Mouse (Mus musculus): ENCODE measurements around the gene Krba1.

Gene Krba1

DNA sequence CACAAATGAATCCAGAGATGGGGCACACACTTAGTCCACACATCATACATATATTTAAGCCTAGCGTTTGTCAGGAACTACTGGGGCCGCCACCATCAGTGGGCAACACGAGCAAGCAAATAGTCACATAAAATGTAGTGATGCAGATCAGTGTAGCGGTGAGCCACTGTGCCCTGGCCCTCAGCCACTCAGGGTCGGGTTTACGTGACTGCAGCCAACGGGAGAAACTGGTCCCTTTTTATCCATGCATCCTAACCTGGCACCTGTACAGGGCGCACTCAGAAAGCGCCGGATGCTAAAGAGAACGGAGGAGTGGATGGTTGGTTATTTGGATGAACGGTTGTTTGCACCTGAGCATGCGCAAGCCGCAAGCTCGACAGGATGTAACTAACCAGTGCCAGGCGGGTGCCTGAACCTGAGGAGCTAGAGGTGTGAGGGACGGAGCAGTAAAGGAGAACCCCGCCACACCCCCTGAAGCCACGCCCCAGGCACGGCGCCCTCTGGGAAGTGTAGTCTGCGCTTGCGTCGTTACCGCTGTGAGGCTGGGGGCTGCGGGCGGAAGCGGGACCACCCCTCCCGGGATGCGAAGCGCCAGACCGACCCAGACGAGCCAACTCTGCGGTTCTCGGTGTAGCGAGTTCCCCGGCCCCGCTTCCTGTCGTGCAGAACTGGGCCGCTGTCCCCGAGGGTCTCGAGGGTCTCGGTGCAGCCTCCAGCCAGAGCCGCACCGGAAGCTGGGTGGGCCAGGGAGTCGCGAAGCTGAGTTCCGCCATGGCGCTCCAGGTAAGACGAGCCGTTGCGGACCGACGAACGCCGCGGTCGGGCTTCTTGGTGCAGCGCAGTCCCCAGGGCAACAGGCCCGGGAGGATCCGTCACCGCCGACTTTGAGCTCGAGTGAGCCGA, at the start of gene Krba1:
Gene Krba1 (plus strand): TSS at position 482 of the 903 bp plus-strand sequence.
- in situ Hi-C loops (cut with MboI; ENCODE audit: low sequenced_read_pairs), result no loop called here

DNA sequence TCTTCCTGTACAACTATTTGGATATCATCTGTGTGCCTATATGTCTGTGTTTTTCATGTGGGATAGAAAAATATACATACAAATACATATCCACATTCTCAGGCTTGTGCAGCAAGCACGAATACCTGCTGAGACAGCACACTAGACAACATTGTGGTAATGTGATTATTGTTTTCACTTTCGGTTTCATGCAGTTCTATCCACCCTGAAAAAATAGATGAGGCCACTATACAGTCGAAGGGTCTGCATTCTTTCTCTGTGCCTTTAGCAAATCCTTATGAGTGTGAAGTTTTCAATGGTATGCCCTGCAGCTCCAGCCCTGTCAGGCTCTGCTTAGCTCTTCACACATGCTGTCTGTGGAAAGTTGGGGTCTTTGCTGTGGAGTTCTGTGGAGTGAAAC, 36.5 kb upstream of the Krba1 start:
- in situ Hi-C loops (cut with MboI; ENCODE audit: low sequenced_read_pairs), result no loop called here

DNA sequence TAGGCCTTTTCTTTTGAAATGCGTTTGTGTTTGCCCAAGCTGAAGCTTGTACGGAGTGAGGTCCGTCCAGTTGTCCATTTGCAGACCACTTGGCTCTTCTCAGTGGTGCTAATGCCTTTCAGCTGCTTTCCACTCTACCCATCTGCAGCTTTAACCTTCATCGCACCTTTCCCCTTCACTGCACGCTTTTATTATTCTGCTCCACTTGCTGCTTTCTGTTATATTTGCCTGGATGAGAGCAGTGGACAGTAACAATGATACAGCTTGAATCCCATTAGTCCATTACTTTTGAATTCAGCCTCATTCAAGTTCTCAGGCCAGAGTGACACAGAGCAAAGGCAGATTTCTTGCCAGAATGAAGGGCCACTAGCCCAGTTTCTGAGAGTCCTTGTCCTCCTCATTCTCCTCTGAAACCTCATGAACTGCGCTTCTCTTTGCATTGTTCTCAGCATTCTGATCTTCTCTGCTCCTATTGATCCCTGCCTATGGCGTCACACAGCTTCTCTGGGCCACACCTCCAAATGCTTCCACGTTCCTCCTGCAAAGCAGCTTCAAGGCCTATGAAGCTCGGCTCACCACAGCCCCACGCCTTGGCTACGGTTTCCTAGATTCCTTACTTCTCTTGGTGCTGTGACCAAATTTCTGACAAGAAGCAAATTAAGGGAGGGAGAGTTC, 28.9 kb upstream of the Krba1 start:
- in situ Hi-C loops (cut with MboI; ENCODE audit: low sequenced_read_pairs), result no loop called here

DNA sequence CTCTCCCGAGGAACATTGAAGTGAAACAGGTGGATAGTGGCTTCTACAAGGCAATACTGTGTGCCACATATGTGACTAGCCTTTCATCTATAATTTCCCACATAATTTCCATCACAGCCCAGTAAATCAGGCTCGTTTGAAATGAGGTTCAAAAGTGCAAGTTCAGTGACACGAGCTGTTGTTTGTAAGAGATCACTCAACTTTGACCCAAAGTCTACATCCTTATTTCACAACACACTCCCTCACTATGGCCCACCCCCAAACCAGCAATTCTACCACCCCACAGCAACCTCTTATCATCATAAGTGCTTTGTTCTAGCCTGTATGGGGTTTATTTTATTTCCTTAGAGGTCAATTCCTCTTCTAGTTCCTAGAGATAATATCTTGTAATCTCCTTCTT, 7.2 kb upstream of the Krba1 start:
- in situ Hi-C loops (cut with MboI; ENCODE audit: low sequenced_read_pairs), result no loop called here

DNA sequence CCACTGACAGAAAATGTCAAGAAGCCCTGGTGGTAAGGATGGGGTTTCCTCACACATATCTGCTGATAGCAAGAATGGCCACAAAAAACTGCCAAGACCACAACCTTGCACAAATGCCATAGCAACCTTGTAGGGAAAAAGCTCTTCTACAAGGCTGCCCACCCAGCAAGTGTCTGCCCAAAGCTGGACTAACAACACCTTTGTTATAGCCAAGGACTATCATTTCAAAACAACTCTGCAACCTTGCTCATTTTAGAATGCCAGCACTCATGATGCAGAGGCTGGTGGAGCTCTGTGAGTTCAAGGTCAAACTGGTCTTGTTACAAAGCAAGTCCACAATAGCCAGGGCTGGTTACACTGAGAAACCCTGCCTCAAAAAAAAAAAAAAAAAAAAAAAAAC, 1.6 kb upstream of the Krba1 start:
- in situ Hi-C loops (cut with MboI; ENCODE audit: low sequenced_read_pairs), result no loop called here

DNA sequence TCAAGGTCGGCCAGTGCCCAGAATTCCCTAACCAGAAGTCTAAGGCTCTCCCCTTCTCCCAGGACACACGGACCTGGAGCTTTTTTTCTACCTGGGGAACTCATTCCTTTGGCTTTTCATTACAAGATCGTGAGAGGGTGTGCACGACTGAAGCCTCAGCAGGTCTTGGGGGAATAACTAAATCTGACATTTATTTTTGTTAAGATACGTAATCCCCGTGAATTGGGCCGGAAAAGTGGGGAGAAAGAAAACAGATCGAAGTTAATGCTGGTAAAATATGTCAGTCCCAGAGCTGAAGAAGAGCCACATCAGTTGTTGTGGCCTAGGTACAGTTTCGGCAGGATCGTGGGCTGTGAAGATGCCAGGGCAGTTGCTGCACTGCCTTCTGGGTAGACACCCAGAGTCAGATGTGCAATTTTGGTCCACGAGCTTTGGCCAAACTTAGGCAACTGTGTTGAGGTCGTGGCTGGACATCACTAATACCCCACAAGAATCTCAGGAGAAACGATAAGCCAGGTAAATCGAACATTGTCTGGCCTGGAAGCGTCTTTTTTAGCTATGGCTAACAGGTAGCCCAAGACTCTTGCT, 716 bp downstream of the Krba1 start:
- in situ Hi-C loops (cut with MboI; ENCODE audit: low sequenced_read_pairs), result no loop called here

DNA sequence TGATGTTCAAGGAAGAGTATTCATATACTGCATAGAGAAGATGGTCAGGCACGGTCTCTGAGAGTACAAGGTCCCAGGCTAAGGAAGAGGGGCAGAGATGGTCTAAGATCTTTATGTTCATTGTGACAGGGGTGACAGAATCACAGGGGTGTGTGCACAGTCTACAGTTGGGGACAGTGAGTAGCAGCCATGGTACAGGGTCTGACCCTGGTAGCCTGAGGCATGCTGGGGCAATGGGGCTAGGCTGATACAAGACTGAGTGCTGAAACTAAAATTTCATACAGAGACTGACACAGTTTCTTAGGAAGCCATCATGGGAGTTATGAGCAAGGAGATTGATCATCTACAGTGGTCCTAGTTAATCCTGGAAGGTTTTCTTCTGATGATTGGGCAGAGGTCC, 1.3 kb downstream of the Krba1 start:
- in situ Hi-C loops (cut with MboI; ENCODE audit: low sequenced_read_pairs), result no loop called here

DNA sequence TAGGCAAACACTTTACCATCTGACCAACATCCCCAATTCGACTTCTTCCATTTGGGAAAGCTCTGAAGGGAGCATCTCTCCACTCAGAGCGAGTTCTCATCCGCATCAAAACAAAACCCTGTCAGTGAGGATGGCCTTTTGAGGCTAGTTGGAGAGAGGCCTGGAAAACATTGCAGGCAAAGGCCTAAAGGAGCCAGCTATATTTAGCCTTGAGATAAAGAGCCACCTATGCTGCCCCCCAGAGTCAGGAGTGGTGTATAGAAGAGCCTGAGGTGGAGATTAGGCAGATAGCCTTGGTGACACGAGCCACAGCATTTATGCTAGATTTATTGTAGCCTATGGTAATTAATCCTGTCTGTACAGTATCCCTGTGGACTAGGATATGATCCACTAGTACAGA, 1.9 kb downstream of the Krba1 start:
- in situ Hi-C loops (cut with MboI; ENCODE audit: low sequenced_read_pairs), result no loop called here

DNA sequence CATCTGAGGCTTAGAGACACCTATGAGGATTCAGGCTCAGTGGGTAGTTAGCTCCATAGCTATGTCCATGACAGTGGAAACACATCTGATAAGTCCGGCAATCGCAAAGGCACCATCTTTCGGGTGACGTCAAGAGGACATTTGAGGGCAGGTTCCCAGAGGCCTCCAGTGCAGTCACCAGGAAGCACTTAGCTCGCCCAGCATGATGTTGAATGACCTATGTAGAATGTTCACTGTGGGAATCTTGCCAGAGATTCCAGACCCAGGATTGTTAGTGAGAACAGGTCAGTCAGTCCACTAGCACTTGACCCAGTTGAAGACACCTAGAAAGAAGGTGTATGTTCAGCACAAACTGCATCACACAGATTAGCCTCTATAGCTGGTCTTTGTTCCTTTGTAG, 4.5 kb downstream of the Krba1 start:
- in situ Hi-C loops (cut with MboI; ENCODE audit: low sequenced_read_pairs), result no loop called here

DNA sequence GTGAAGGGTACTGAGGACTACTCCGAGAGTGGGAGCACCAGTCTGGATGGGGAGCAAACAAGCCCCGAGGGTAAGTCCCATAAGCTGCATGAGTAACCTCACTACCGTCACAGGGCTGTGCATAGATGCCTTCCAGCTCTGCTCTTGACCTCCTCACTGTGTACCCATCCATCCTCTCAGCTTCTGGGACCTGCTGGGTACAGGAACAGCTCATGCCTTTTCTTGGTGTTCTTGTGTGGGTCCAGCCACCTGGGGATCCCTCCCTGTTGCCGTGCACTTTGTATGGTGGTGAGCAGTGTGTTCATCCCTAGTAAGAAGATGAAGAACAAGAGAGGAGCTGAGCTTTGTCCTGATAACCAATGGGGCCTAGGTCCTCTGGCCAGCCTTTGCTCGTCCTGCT, 8.7 kb downstream of the Krba1 start:
- in situ Hi-C loops (cut with MboI; ENCODE audit: low sequenced_read_pairs), result no loop called here

DNA sequence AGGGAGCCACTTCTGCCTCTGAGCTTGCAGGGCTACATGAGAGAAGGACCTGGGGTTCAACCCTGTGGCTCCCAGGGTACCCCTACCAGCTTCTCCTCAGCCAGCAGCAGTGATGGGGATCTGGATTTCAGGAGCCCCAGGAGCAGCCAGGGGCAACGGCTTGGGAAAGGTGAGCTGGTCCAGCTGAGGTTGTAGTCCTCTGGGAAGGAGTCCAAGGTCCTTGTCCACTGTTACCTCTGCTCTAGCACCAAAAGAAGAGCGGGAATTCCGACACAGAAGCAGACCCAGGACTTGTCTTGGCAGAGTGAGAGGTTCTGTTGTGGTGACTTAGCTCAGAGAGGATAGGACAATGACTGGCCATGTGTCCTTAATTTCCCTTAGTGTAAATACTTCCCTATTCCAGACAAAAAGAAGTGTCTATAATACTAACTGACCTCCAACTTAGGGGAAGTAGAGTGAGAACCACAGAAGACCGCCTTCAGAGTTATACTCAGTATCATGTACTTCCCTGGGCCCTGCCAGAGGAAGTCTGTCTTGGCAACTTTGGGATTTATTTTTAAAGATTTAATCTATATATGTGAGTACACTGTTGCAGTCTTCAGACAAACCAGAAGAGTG, 14.4 kb downstream of the Krba1 start:
- in situ Hi-C loops (cut with MboI; ENCODE audit: low sequenced_read_pairs), result no loop called here

DNA sequence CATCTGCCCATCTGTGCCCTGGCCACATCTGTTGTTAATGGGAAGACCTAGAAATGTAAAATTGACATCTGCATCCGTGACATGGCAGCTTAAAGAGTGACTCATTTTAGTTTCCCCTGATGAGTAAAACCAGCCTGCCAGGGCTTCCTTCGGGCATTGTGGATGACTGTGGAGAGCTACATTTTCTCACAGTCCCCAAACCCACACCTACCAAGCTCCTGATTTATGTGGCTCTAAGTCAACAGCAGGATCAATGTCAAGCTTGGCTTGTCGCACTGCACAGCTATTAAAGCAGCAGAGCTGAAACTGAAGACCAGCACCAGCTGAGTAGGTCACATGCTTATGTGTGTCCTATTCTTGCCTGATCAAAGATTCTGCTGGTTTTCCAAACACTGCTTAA, 15.2 kb downstream of the Krba1 start:
- in situ Hi-C loops (cut with MboI; ENCODE audit: low sequenced_read_pairs), result no loop called here

DNA sequence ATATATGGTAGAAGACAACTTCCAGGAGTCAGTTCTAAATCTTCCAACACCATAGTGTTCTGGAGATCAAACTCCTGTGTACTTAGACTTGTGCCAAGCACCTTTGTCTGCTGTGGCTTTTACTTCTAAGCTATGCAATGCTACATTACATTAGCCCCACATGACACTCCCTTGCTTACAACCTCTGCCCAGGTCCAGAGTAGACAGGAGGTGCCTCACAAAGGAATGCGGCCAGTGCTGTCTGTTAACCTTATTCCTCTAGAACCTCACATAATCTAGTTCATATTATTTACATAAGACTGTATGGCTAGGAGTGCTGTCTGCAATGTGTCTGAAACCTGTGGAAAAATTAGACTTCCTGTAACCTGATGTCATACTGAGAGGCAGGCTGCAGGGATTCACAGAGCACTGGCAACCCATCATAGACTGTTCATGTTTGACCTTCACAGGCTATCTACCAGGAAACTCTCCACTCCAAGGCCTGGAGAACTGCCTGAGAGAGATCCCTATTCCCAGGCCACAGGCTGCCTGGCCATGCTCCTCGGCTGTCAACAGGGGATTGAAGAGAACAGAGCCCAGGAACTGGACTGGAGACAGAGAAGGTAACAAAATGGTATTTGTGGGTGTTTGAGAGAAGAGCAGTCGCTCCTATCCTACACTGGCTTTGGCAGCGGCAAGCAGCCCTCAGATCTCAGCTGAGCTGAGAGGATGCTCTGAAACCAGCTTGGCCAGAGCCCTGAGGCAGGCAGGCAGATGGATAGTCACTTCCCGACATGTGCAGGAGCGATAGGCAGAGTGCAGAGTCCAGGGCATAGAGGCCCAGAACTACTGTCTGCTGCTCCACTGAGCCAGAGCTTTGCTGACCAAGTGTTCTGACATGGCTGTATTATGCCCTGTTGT, 16.1 kb downstream of the Krba1 start:
- in situ Hi-C loops (cut with MboI; ENCODE audit: low sequenced_read_pairs), result no loop called here

DNA sequence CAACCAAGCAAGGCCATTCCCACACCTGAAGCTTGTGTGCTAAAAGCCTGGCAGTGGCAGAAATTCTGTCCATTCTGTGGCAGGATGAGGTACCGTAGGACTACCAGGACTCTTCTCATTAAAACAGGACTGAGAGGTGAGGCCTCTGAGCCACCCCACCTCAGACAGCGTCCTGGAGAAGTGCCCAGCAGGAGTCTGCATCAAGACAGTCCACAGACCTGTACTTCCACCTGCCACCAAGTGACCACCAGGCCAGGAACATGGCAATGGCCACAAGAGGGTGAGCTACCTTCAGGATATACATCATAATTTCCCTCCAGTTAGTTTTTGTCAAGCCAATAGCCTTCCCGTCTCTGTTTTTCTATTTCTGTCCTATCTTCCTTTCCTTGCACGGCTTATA, 16.8 kb downstream of the Krba1 start:
- in situ Hi-C loops (cut with MboI; ENCODE audit: low sequenced_read_pairs), result no loop called here

DNA sequence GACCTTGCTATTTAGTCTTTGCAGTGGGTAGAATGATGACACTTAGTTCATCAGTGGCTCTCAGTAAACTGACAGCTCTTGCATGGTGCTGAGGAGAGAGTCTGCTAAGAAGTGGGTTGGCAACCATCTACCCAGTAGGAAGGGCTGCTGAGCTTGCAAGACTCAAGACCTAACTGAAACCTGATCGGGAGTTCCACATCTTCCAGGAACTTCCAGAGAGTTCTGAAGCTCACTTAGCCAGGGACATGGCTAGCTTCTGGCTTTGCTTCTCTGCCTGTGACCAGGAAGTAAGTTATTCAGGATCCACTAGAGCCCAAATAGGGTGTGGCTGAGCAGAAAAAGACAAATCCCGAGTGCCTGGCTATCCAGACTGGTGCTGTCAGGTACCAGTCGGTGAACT, 17.3 kb downstream of the Krba1 start:
- in situ Hi-C loops (cut with MboI; ENCODE audit: low sequenced_read_pairs), result no loop called here

DNA sequence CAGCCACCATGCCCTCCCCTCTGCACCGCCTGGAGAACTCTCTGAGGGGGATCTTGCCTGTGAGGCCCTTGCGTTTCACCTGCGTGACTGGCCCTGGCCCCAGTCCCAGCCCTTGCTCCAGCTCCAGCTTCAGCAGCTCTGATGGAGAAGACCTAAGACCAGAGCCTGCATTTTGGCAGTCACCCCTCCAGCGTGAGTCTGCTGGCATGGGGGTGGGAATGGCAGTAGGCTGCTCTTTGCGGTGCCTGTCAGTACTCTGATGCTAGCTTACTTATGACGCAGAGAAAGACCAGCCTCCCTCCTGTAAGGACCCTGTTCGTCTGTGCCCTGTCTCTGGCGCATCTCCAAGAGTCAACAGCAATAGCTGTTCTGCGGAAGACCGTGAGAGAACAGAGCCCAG, 17.7 kb downstream of the Krba1 start:
- in situ Hi-C loops (cut with MboI; ENCODE audit: low sequenced_read_pairs), result no loop called here

DNA sequence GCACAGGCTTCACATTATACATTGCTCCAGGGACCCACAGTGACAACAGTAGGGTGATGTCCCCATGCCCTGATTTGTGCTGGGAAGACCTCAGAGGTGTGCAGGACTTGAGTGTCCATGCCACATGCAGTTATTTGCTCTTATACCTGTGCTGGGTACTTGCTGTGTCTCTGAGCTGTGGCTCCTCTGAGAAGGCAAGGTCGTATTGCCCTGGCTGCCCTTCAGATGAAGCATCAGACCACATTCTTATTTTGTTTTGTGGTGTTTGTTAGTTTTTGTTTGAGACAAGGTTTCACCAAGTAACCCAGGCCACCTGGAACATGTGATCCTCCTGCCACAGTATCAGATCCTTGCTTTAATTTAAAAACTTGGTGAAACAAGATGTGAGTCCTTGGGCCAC, 19.5 kb downstream of the Krba1 start:
- in situ Hi-C loops (cut with MboI; ENCODE audit: low sequenced_read_pairs), result no loop called here

DNA sequence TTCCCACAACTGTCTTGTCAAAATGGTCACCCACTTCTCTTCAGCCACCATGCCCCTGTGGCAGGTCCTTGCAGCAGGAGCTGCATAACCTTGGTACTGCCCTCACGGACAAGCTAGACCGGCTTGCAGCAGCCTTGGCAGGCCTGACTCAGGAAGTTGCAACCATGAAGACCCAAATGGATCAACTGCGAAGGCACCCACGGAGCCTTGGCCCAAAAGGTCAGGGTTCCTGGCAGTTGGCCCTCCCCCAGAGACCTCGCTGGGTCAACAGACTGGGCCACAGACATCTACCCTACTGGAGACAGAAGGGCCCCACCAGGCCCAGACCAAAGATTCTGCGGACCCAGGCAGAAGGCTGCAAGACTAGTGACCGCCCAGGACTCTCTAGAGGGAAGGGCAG, 20.2 kb downstream of the Krba1 start:
- in situ Hi-C loops (cut with MboI; ENCODE audit: low sequenced_read_pairs), result no loop called here

DNA sequence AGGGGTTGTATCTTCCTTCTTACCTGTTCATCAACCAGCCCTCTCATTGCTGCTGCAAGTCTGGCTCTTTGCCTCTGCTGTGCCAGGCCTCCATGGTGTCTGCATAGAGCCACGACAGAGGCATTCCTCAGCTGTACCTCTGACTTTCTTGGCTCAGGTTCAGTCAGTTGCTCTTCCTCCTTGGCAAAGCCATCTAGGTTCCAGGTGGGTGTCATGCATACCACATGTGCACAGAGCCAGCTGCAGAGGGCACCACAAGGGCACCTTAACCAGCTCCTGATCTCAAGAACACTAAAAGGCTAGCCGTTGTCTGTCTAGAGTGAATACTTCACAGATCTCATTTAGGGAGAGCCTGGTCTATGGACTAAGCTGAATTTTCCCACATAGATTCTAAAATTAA, 21.1 kb downstream of the Krba1 start:
- in situ Hi-C loops (cut with MboI; ENCODE audit: low sequenced_read_pairs), result no loop called here

DNA sequence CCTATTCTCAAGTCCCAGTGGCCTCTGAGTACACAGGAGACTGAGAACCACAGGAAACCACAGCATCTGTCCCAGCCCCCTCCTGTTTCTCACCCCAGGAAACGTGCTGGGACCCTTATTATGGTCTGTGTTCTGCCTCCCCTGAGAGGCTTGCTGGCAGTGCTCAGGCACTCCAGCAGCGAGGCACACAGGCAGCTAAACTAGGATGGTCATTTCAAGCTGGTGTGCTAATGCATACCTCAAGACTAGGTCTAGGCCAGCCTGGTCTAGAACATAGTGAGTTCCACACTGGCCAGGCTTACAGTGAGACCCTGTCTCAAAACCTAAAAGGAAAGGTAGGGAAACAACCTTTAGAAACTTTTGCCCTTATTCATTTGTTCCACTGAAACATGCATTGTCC, 25.3 kb downstream of the Krba1 start:
- in situ Hi-C loops (cut with MboI; ENCODE audit: low sequenced_read_pairs), result no loop called here

DNA sequence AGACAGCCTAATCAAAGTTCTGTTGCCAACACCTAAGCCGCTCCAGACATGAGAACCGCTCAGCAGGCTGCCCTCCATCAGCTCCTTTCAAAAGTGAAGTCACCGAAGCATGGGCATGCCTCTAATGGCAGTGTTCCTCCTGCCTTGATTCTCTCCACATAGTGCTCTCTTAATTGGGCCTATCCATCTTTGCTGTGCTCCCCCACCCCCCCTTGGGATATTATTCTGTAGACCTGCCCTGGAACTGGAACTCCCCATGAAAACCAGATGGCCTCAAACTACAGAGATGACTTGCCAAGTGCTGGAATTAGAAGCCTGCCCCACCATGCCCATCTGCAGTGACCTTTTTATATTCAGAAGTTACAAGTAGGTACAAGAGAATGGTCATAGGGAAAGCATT, 27.9 kb downstream of the Krba1 start:
- in situ Hi-C loops (cut with MboI; ENCODE audit: low sequenced_read_pairs), result no loop called here

Measured in CH12F3 (cell line).